Mouse (Mus musculus): ENCODE measurements around the gene Sv2b. TPM values are rescaled to one million over a fixed set of nuclear protein-coding genes. Genes with fewer than 3 reads are reported as not detected.
"Not testable (repeated sequence)": the region's sequence is repeated elsewhere in the genome, so short reads cannot be mapped to it uniquely, and the experiment has no call there.

The Sv2b gene
- total and polyA plus RNA-seq, 2 experiments from 2014 or later: 13.7 to 42.2 TPM

GRCm38 (mm10) chr7:75332311-75332710 is 23.2 kb upstream of the Sv2b start:
- Histone ChIP-seq H3K4me1 (ENCODE audit: insufficient read depth, low read length) (0 out of 2 replicates have a peak, but pooled peaks cover 6% of the 10 kb centered on the region), H3K27ac (ENCODE audit: low read depth, low read length) (no peak overlapping the region), H3K27me3 (ENCODE audit: insufficient read depth, low read length) (no peaks in the 10 kb centered on the region), H3K9ac (replicated peaks; ENCODE audit: low read length, poor library complexity, severe bottlenecking) (no peak overlapping the region), H3K4me2 (ENCODE audit: low read depth, low read length, poor library complexity, severe bottlenecking) (no peak overlapping the region), H3K36me3 (ENCODE audit: insufficient read depth, low read length) (no peaks in the 10 kb centered on the region), H3K4me3 (ENCODE audit: low read depth, low read length) (no peak overlapping the region), H3K9me3 (ENCODE audit: low read length) (no peaks in the 10 kb centered on the region)
- no peak for DNase-seq (ENCODE audit: low spot score)
- 48% methylated on average over 3 of the region's 3 CpGs for WGBS
- TF ChIP-seq CTCF (IDR thresholded peaks at IDR 0.05): no peak
- no peak for ATAC-seq (ENCODE audit: low FRiP score)

GRCm38 (mm10) chr7:75329740-75330142 is 20.7 kb upstream of the Sv2b start:
- 54% methylated on average over 3 of the region's 3 CpGs for WGBS
- Histone ChIP-seq H3K27me3 (ENCODE audit: insufficient read depth, low read length) (no peaks in the 10 kb centered on the region), H3K9ac (replicated peaks; ENCODE audit: low read length, poor library complexity, severe bottlenecking) (no peak overlapping the region), H3K4me3 (ENCODE audit: low read depth, low read length) (no peak overlapping the region), H3K4me1 (ENCODE audit: insufficient read depth, low read length) (0 out of 2 replicates have a peak, but pooled peaks cover 6% of the 10 kb centered on the region), H3K36me3 (ENCODE audit: insufficient read depth, low read length) (no peaks in the 10 kb centered on the region), H3K4me2 (ENCODE audit: low read depth, low read length, poor library complexity, severe bottlenecking) (no peak overlapping the region), H3K9me3 (ENCODE audit: low read length) (no peaks in the 10 kb centered on the region), H3K27ac (ENCODE audit: low read depth, low read length) (no peak overlapping the region)
- DNase-seq (ENCODE audit: low spot score) (peak; percentile 85), ATAC-seq (ENCODE audit: low FRiP score) (peak; percentile 27; the same call in 1 of the 2 replicates)
- TF ChIP-seq CTCF (IDR thresholded peaks at IDR 0.05): no peak

- Histone ChIP-seq H3K4me1 (ENCODE audit: insufficient read depth, low read length) (0 out of 2 replicates have a peak, but pooled peaks cover 6% of the 10 kb centered on the region), H3K9me3 (ENCODE audit: low read length) (no peaks in the 10 kb centered on the region), H3K36me3 (ENCODE audit: insufficient read depth, low read length) (no peaks in the 10 kb centered on the region), H3K27ac (ENCODE audit: low read depth, low read length) (peak overlapping the region; percentile 4; the same call in 1 of the 2 replicates), H3K27me3 (ENCODE audit: insufficient read depth, low read length) (no peaks in the 10 kb centered on the region), H3K4me3 (ENCODE audit: low read depth, low read length) (no peak overlapping the region), H3K9ac (replicated peaks; ENCODE audit: low read length, poor library complexity, severe bottlenecking) (no peak overlapping the region), H3K4me2 (ENCODE audit: low read depth, low read length, poor library complexity, severe bottlenecking) (no peak overlapping the region)
- ATAC-seq (ENCODE audit: low FRiP score) (no peak), DNase-seq (ENCODE audit: low spot score) (peak; percentile 87)
- 34% methylated on average over 3 of the region's 3 CpGs for WGBS
- TF ChIP-seq CTCF (IDR thresholded peaks at IDR 0.05): no peak
These were observed 19.8 kb upstream of the Sv2b start for GRCm38 (mm10) chr7:75328721-75329362.

- 91% methylated on average over 1 of the region's 1 CpGs for WGBS
- TF ChIP-seq CTCF (IDR thresholded peaks at IDR 0.05): no peak
- no peak overlapping the region for H3K27ac ChIP-seq (ENCODE audit: low read depth, low read length)
These were observed 16.2 kb upstream of the Sv2b start for GRCm38 (mm10) chr7:75325273-75325672.

GRCm38 (mm10) chr7:75322742-75323141 is 13.7 kb upstream of the Sv2b start:
- not testable (repeated sequence) for H3K27ac ChIP-seq (ENCODE audit: low read depth, low read length); ATAC-seq (ENCODE audit: low FRiP score); H3K36me3 ChIP-seq (ENCODE audit: insufficient read depth, low read length); H3K4me1 ChIP-seq (ENCODE audit: insufficient read depth, low read length); H3K4me2 ChIP-seq (ENCODE audit: low read depth, low read length, poor library complexity, severe bottlenecking); H3K9me3 ChIP-seq (ENCODE audit: low read length); H3K9ac ChIP-seq (replicated peaks; ENCODE audit: low read length, poor library complexity, severe bottlenecking); H3K27me3 ChIP-seq (ENCODE audit: insufficient read depth, low read length); H3K4me3 ChIP-seq (ENCODE audit: low read depth, low read length); DNase-seq (ENCODE audit: low spot score)
- 93% methylated on average over 3 of the region's 3 CpGs for WGBS

More at GRCm38 (mm10) chr7:75325273-75325672, 16.2 kb upstream of the Sv2b start:
- H3K27me3 ChIP-seq (ENCODE audit: insufficient read depth, low read length): no peaks in the 10 kb centered on the region
- DNase-seq (ENCODE audit: low spot score) (no peak), ATAC-seq (ENCODE audit: low FRiP score) (no peak)
- no peak overlapping the region for H3K4me3 ChIP-seq (ENCODE audit: low read depth, low read length)
- no peak overlapping the region for H3K9ac ChIP-seq (replicated peaks; ENCODE audit: low read length, poor library complexity, severe bottlenecking)
- no peak overlapping the region for H3K4me2 ChIP-seq (ENCODE audit: low read depth, low read length, poor library complexity, severe bottlenecking)
- H3K9me3 ChIP-seq (ENCODE audit: low read length): no peaks in the 10 kb centered on the region
- H3K4me1 ChIP-seq (ENCODE audit: insufficient read depth, low read length): 0 out of 2 replicates have a peak, but pooled peaks cover 6% of the 10 kb centered on the region
- H3K36me3 ChIP-seq (ENCODE audit: insufficient read depth, low read length): no peaks in the 10 kb centered on the region

GRCm38 (mm10) chr7:75320009-75320408 is 10.9 kb upstream of the Sv2b start:
- H3K27ac ChIP-seq (ENCODE audit: low read depth, low read length): no peak overlapping the region
- no peak for TF ChIP-seq CTCF (IDR thresholded peaks at IDR 0.05)
- H3K4me2 ChIP-seq (ENCODE audit: low read depth, low read length, poor library complexity, severe bottlenecking): no peak overlapping the region
- H3K36me3 ChIP-seq (ENCODE audit: insufficient read depth, low read length): no peaks in the 10 kb centered on the region
- H3K4me1 ChIP-seq (ENCODE audit: insufficient read depth, low read length): no peaks in the 10 kb centered on the region
- DNase-seq (ENCODE audit: low spot score) (no peak), ATAC-seq (ENCODE audit: low FRiP score) (no peak)
- no peaks in the 10 kb centered on the region for H3K9me3 ChIP-seq (ENCODE audit: low read length)
- H3K27me3 ChIP-seq (ENCODE audit: insufficient read depth, low read length): no peaks in the 10 kb centered on the region
- H3K9ac ChIP-seq (replicated peaks; ENCODE audit: low read length, poor library complexity, severe bottlenecking): no peak overlapping the region
- H3K4me3 ChIP-seq (ENCODE audit: low read depth, low read length): no peak overlapping the region
